Mouse (Mus musculus) liver, embryonic 13.5 days (tissue): ENCODE results near the gene Shh. TPM values are rescaled to one million over a fixed set of nuclear protein-coding genes. Genes with fewer than 3 reads are reported as not detected.

ENCODE experiments used
- ATAC-seq: fragments of 200-750 bp; cut with Nextera tagmentation; 2 replicates; pipeline ENCODE4 v1.8.0; 2017; ENCODE audit warnings: low read depth, mild to moderate bottlenecking, moderate number of reproducible peaks, moderate library complexity
- DNase-seq: peaks from one replicate; pipeline ENCODE4 v3.0.0; 2022
- H3K27ac ChIP-seq: fragments of 300-500 bp; sonication (generic); 2 replicates; pipeline ENCODE4 v1.5.1; 2015; ENCODE audit warnings: moderate library complexity, mild to moderate bottlenecking, inconsistent platforms
- H3K27me3 ChIP-seq: fragments of 300-500 bp; sonication (generic); 2 replicates; pipeline ENCODE4 v1.6.1; 2015; ENCODE audit warnings: mild to moderate bottlenecking, inconsistent platforms
- H3K36me3 ChIP-seq: fragments of 300-500 bp; sonication (generic); 2 replicates; pipeline ENCODE4 v1.6.1; 2015; ENCODE audit warnings: mild to moderate bottlenecking, inconsistent platforms
- H3K4me1 ChIP-seq: fragments of 300-500 bp; sonication (generic); replicated peaks from 2 replicates; pipeline ENCODE4 v1.6.1; 2015; ENCODE audit warnings: inconsistent platforms
- H3K4me2 ChIP-seq: fragments of 300-500 bp; sonication (generic); 2 replicates; pipeline ENCODE4 v1.6.1; 2015; ENCODE audit warnings: inconsistent platforms, mild to moderate bottlenecking, moderate library complexity
- H3K4me3 ChIP-seq: fragments of 300-500 bp; sonication (generic); replicated peaks from 2 replicates; pipeline ENCODE4 v1.5.1; 2015; ENCODE audit warnings: mild to moderate bottlenecking, inconsistent platforms
- H3K9ac ChIP-seq: fragments of 300-500 bp; sonication (generic); 2 replicates; pipeline ENCODE4 v1.6.1; 2015; ENCODE audit warnings: mild to moderate bottlenecking, inconsistent platforms
- H3K9me3 ChIP-seq: fragments of 300-500 bp; sonication (generic); replicated peaks from 2 replicates; pipeline ENCODE4 v1.6.1; 2016; ENCODE audit warnings: inconsistent platforms
- WGBS: fragments of 180-500 bp; shearing (Covaris S2); methylation state at CpG from one replicate; pipeline ENCODE4 v1.1.7; 2015; ENCODE audit not compliant: insufficient replicate concordance; 5-methylcytosine and 5-hydroxymethylcytosine counted together
- polyA plus RNA-seq: library from polyadenylated mRNA; unstranded; fragments of >200 nt; fragmentation: Nextera tagmentation; extraction: Ambion mirVana; gene quantifications from 2 replicates; pipeline ENCODE4 v1.2.1, GENCODE M21; 2015

Gene Shh
- polyA plus RNA-seq, 1 experiment from 2014 or later: not detected

- Histone ChIP-seq H3K4me1 (0 out of 2 replicates have a peak, but pooled peaks cover 4% of the 10 kb centered on the region), H3K27ac (no peak overlapping the region), H3K27me3 (peaks cover 84% of the 10 kb centered on the region), H3K36me3 (no peaks in the 10 kb centered on the region), H3K4me3 (no peak overlapping the region), H3K9me3 (no peaks in the 10 kb centered on the region), H3K4me2 (no peak overlapping the region), H3K9ac (no peak overlapping the region)
- WGBS: 1% methylated on average over 15 of the region's 15 CpGs
- DNase-seq: no peak
- no peak for ATAC-seq
These were observed 705 bp downstream of the Shh start for GRCm38 (mm10) chr5:28466351-28466750.

- Histone ChIP-seq H3K9ac (no peak overlapping the region), H3K27me3 (peaks cover 92% of the 10 kb centered on the region), H3K4me1 (0 out of 2 replicates have a peak, but pooled peaks cover 4% of the 10 kb centered on the region), H3K9me3 (no peaks in the 10 kb centered on the region), H3K4me2 (peak overlapping the region; percentile 55; the same call in 1 of the 2 replicates), H3K27ac (no peak overlapping the region), H3K4me3 (no peak overlapping the region), H3K36me3 (no peaks in the 10 kb centered on the region)
- ATAC-seq (no peak), DNase-seq (no peak)
- 3% methylated on average over 18 of the region's 18 CpGs for whole genome bisulfite sequencing
These were observed 1.5 kb downstream of the Shh start for GRCm38 (mm10) chr5:28465526-28465925.

- no peak overlapping the region for H3K4me3 ChIP-seq
- 2% methylated on average over 29 of the region's 29 CpGs for WGBS
- peak overlapping the region; percentile 55 for H3K4me2 ChIP-seq
- H3K9ac ChIP-seq: no peak overlapping the region
- 0 out of 2 replicates have a peak, but pooled peaks cover 4% of the 10 kb centered on the region for H3K4me1 ChIP-seq
- no peak overlapping the region for H3K27ac ChIP-seq
- DNase-seq (no peak), ATAC-seq (no peak)
- H3K9me3 ChIP-seq: no peaks in the 10 kb centered on the region
- no peaks in the 10 kb centered on the region for H3K36me3 ChIP-seq
- H3K27me3 ChIP-seq: peaks cover 97% of the 10 kb centered on the region
These were observed 2.0 kb downstream of the Shh start for GRCm38 (mm10) chr5:28465099-28465406.

- Histone ChIP-seq H3K27me3 (peaks cover 99% of the 10 kb centered on the region), H3K9me3 (no peaks in the 10 kb centered on the region), H3K4me2 (peak overlapping the region; percentile 55), H3K4me1 (0 out of 2 replicates have a peak, but pooled peaks cover 4% of the 10 kb centered on the region), H3K36me3 (no peaks in the 10 kb centered on the region), H3K4me3 (peak overlapping the region; percentile 42), H3K9ac (no peak overlapping the region), H3K27ac (no peak overlapping the region)
- no peak for DNase-seq
- ATAC-seq: no peak
- WGBS: 2% methylated on average over 75 of the region's 76 CpGs
These were observed 2.5 kb downstream of the Shh start for GRCm38 (mm10) chr5:28464361-28465098.

GRCm38 (mm10) chr5:28463656-28464055, 3.4 kb downstream of the Shh start:
- 3% methylated on average over 10 of the region's 10 CpGs for WGBS
- peak overlapping the region; percentile 55 for H3K4me2 ChIP-seq
- no peak for DNase-seq

GRCm38 (mm10) chr5:28462741-28463590, 4.1 kb downstream of the Shh start:
- ATAC-seq (no peak), DNase-seq (no peak)
- Histone ChIP-seq H3K4me1 (0 out of 2 replicates have a peak, but pooled peaks cover 5% of the 10 kb centered on the region), H3K27me3 (peaks cover 100% of the 10 kb centered on the region), H3K9me3 (no peaks in the 10 kb centered on the region), H3K4me2 (no peak overlapping the region), H3K27ac (no peak overlapping the region), H3K4me3 (no peak overlapping the region), H3K36me3 (no peaks in the 10 kb centered on the region), H3K9ac (no peak overlapping the region)
- 2% methylated on average over 33 of the region's 33 CpGs for WGBS

More at GRCm38 (mm10) chr5:28463656-28464055, 3.4 kb downstream of the Shh start:
- Histone ChIP-seq H3K4me3 (no peak overlapping the region), H3K4me1 (0 out of 2 replicates have a peak, but pooled peaks cover 4% of the 10 kb centered on the region), H3K36me3 (no peaks in the 10 kb centered on the region), H3K9me3 (no peaks in the 10 kb centered on the region), H3K27me3 (peaks cover 100% of the 10 kb centered on the region), H3K9ac (no peak overlapping the region), H3K27ac (no peak overlapping the region)
- 0 out of 2 replicates have a peak, but pooled peaks have one; percentile 5 for ATAC-seq

GRCm38 (mm10) chr5:28461376-28461775, 5.7 kb downstream of the Shh start:
- Histone ChIP-seq H3K9me3 (no peaks in the 10 kb centered on the region), H3K27ac (no peak overlapping the region), H3K36me3 (no peaks in the 10 kb centered on the region), H3K9ac (no peak overlapping the region), H3K4me1 (peaks cover 8% of the 10 kb centered on the region; the same call in 1 of the 2 replicates), H3K27me3 (peaks cover 99% of the 10 kb centered on the region), H3K4me2 (no peak overlapping the region), H3K4me3 (no peak overlapping the region)
- ATAC-seq: no peak
- 13% methylated on average over 11 of the region's 11 CpGs for WGBS
- no peak for DNase-seq

GRCm38 (mm10) chr5:28460556-28461350, 6.3 kb downstream of the Shh start:
- Histone ChIP-seq H3K4me3 (no peak overlapping the region), H3K36me3 (no peaks in the 10 kb centered on the region), H3K4me2 (no peak overlapping the region), H3K9ac (no peak overlapping the region), H3K4me1 (peaks cover 8% of the 10 kb centered on the region; the same call in 1 of the 2 replicates), H3K9me3 (no peaks in the 10 kb centered on the region), H3K27ac (no peak overlapping the region), H3K27me3 (peaks cover 99% of the 10 kb centered on the region)
- no peak for DNase-seq
- 1% methylated on average over 17 of the region's 17 CpGs for WGBS
- ATAC-seq: no peak

- ATAC-seq (no peak), DNase-seq (no peak)
- Histone ChIP-seq H3K27ac (no peak overlapping the region), H3K4me3 (no peak overlapping the region), H3K4me2 (no peak overlapping the region), H3K27me3 (peaks cover 92% of the 10 kb centered on the region), H3K9me3 (no peaks in the 10 kb centered on the region), H3K36me3 (no peaks in the 10 kb centered on the region), H3K4me1 (peaks cover 8% of the 10 kb centered on the region; the same call in 1 of the 2 replicates), H3K9ac (no peak overlapping the region)
- 3% methylated on average over 41 of the region's 41 CpGs for WGBS
These were observed 7.4 kb downstream of the Shh start for GRCm38 (mm10) chr5:28459456-28460225.

GRCm38 (mm10) chr5:28458821-28459240, 8.2 kb downstream of the Shh start:
- Histone ChIP-seq H3K27ac (no peak overlapping the region), H3K9ac (no peak overlapping the region), H3K4me2 (no peak overlapping the region), H3K27me3 (peaks cover 88% of the 10 kb centered on the region), H3K4me3 (no peak overlapping the region), H3K4me1 (peaks cover 8% of the 10 kb centered on the region; the same call in 1 of the 2 replicates), H3K36me3 (no peaks in the 10 kb centered on the region), H3K9me3 (no peaks in the 10 kb centered on the region)
- ATAC-seq (no peak), DNase-seq (no peak)
- WGBS: under 1% methylated on average over 27 of the region's 27 CpGs
